Mouse (Mus musculus) intestine, embryonic 14.5 days (tissue): ENCODE results near the gene Gbx2. TPM values are rescaled to one million over a fixed set of nuclear protein-coding genes. Genes with fewer than 3 reads are reported as not detected.

Experiments
- ATAC-seq: fragments of 200-750 bp; cut with Nextera tagmentation; replicated peaks from 2 replicates; pipeline ENCODE4 v1.8.0; 2017; ENCODE audit warnings: low read depth, moderate number of reproducible peaks, moderate TSS enrichment, moderate library complexity; ENCODE audit not compliant: low FRiP score, low TSS enrichment
- DNase-seq: peaks from one replicate; pipeline ENCODE4 v3.0.0-alpha.2; 2018; ENCODE audit warnings: low spot score
- H3K27ac ChIP-seq: fragments of 300-500 bp; sonication (generic); 2 replicates; pipeline ENCODE4 v1.5.1; 2014; ENCODE audit warnings: low read depth, mild to moderate bottlenecking, control low read depth
- H3K27me3 ChIP-seq: fragments of 300-500 bp; sonication (generic); replicated peaks from 2 replicates; pipeline ENCODE4 v1.6.1; 2014; ENCODE audit warnings: low read length, control low read depth; ENCODE audit not compliant: control insufficient read depth, insufficient read depth
- H3K36me3 ChIP-seq: fragments of 300-500 bp; sonication (generic); 2 replicates; pipeline ENCODE4 v1.6.1; 2014; ENCODE audit warnings: low read length, control low read depth; ENCODE audit not compliant: control insufficient read depth, insufficient read depth
- H3K4me1 ChIP-seq: fragments of 300-500 bp; sonication (generic); replicated peaks from 2 replicates; pipeline ENCODE4 v1.6.1; 2014; ENCODE audit warnings: low read length, control low read depth, mixed read lengths; ENCODE audit not compliant: control insufficient read depth, insufficient read depth
- H3K4me2 ChIP-seq: fragments of 300-500 bp; sonication (generic); 2 replicates; pipeline ENCODE4 v1.6.1; 2014; ENCODE audit warnings: low read length
- H3K4me3 ChIP-seq: fragments of 300-500 bp; sonication (generic); 2 replicates; pipeline ENCODE4 v1.5.1; 2014; ENCODE audit warnings: low read depth, low read length, control low read depth, mixed read lengths
- H3K9ac ChIP-seq: fragments of 300-500 bp; sonication (generic); 2 replicates; pipeline ENCODE4 v1.6.1; 2014; ENCODE audit warnings: mild to moderate bottlenecking, low read length
- H3K9me3 ChIP-seq: fragments of 300-500 bp; sonication (generic); 2 replicates; pipeline ENCODE4 v1.6.1; 2016; ENCODE audit warnings: low read length, control low read depth; ENCODE audit not compliant: control insufficient read depth
- WGBS: fragments of 180-500 bp; shearing (Covaris S2); extraction: QIAGEN DNeasy Blood & Tissue Kit; methylation state at CpG from one replicate; pipeline ENCODE4 v1.1.7; 2014; 5-methylcytosine and 5-hydroxymethylcytosine counted together
- polyA plus RNA-seq: library from polyadenylated mRNA; unstranded; fragments of >200 nt; fragmentation: Nextera tagmentation; extraction: Ambion mirVana; gene quantifications from 2 replicates; pipeline ENCODE4 v1.2.1, GENCODE M21; 2014

Gene Gbx2
- polyA plus RNA-seq, 1 experiment from 2014 or later: not detected

GRCm38 (mm10) chr1:89967585-89967984 lies 36.6 kb upstream of the Gbx2 start:
- Histone ChIP-seq H3K4me3 (peak overlapping the region; percentile 56; the same call in 1 of the 2 replicates), H3K4me2 (peak overlapping the region; percentile 97), H3K4me1 (no peaks in the 10 kb centered on the region), H3K36me3 (no peaks in the 10 kb centered on the region), H3K27ac (no peak overlapping the region), H3K9ac (no peak overlapping the region), H3K9me3 (no peaks in the 10 kb centered on the region), H3K27me3 (peaks cover 53% of the 10 kb centered on the region)
- 20% methylated on average over 9 of the region's 9 CpGs for WGBS
- no peak for ATAC-seq
- no peak for DNase-seq

- H3K36me3 ChIP-seq: no peaks in the 10 kb centered on the region
- peaks cover 44% of the 10 kb centered on the region for H3K27me3 ChIP-seq
- WGBS: 67% methylated on average over 12 of the region's 12 CpGs
- H3K4me3 ChIP-seq: no peak overlapping the region
- H3K9me3 ChIP-seq: no peaks in the 10 kb centered on the region
- ATAC-seq: no peak
- no peak overlapping the region for H3K4me2 ChIP-seq
- no peaks in the 10 kb centered on the region for H3K4me1 ChIP-seq
- H3K9ac ChIP-seq: no peak overlapping the region
- H3K27ac ChIP-seq: no peak overlapping the region
- no peak for DNase-seq
Observed at GRCm38 (mm10) chr1:89964426-89964825, 33.4 kb upstream of the Gbx2 start.

- no peak for ATAC-seq
- H3K4me2 ChIP-seq: no peak overlapping the region
Observed at GRCm38 (mm10) chr1:89963296-89963695, 32.3 kb upstream of the Gbx2 start.

GRCm38 (mm10) chr1:89962092-89962491 lies 31.1 kb upstream of the Gbx2 start:
- no peak overlapping the region for H3K4me2 ChIP-seq
- H3K9ac ChIP-seq: no peak overlapping the region
- no peaks in the 10 kb centered on the region for H3K9me3 ChIP-seq
- no peaks in the 10 kb centered on the region for H3K4me1 ChIP-seq
- 28% methylated on average over 13 of the region's 13 CpGs for WGBS
- ATAC-seq: no peak
- H3K4me3 ChIP-seq: no peak overlapping the region
- DNase-seq: no peak
- no peaks in the 10 kb centered on the region for H3K36me3 ChIP-seq
- H3K27ac ChIP-seq: no peak overlapping the region
- H3K27me3 ChIP-seq: peaks cover 20% of the 10 kb centered on the region

More at GRCm38 (mm10) chr1:89963296-89963695, 32.3 kb upstream of the Gbx2 start:
- H3K27ac ChIP-seq: no peak overlapping the region
- DNase-seq: no peak
- WGBS: 81% methylated on average over 2 of the region's 2 CpGs
- no peak overlapping the region for H3K4me3 ChIP-seq
- H3K4me1 ChIP-seq: no peaks in the 10 kb centered on the region
- peaks cover 32% of the 10 kb centered on the region for H3K27me3 ChIP-seq
- H3K9me3 ChIP-seq: no peaks in the 10 kb centered on the region
- no peak overlapping the region for H3K9ac ChIP-seq
- no peaks in the 10 kb centered on the region for H3K36me3 ChIP-seq

GRCm38 (mm10) chr1:89959393-89959792 lies 28.4 kb upstream of the Gbx2 start:
- H3K4me3 ChIP-seq: no peak overlapping the region

GRCm38 (mm10) chr1:89943202-89943601 lies 12.2 kb upstream of the Gbx2 start:
- peaks cover 3% of the 10 kb centered on the region; the same call in 1 of the 2 replicates for H3K4me1 ChIP-seq
- ATAC-seq (no peak), DNase-seq (peak; percentile 93)
- H3K4me3 ChIP-seq: no peak overlapping the region
- no peaks in the 10 kb centered on the region for H3K9me3 ChIP-seq
- no peak overlapping the region for H3K4me2 ChIP-seq
- H3K27me3 ChIP-seq: peaks cover 69% of the 10 kb centered on the region
- H3K27ac ChIP-seq: no peak overlapping the region
- 4% methylated on average over 16 of the region's 16 CpGs for WGBS
- no peaks in the 10 kb centered on the region for H3K36me3 ChIP-seq
- no peak overlapping the region for H3K9ac ChIP-seq

More at GRCm38 (mm10) chr1:89959393-89959792, 28.4 kb upstream of the Gbx2 start:
- no peak for DNase-seq
- Histone ChIP-seq H3K4me2 (no peak overlapping the region), H3K27ac (no peak overlapping the region), H3K4me1 (no peaks in the 10 kb centered on the region), H3K36me3 (no peaks in the 10 kb centered on the region), H3K27me3 (0 out of 2 replicates have a peak, but pooled peaks cover 12% of the 10 kb centered on the region), H3K9me3 (no peaks in the 10 kb centered on the region), H3K9ac (no peak overlapping the region)
- WGBS: 69% methylated on average over 4 of the region's 4 CpGs
- ATAC-seq: no peak

GRCm38 (mm10) chr1:89942395-89942976 lies 11.5 kb upstream of the Gbx2 start:
- H3K9me3 ChIP-seq: no peaks in the 10 kb centered on the region
- no peak for DNase-seq
- 4% methylated on average over 15 of the region's 15 CpGs for WGBS
- peak overlapping the region; percentile 36 for H3K4me2 ChIP-seq
- no peak overlapping the region for H3K9ac ChIP-seq
- peak overlapping the region; percentile 25 for H3K4me3 ChIP-seq
- no peak for ATAC-seq
- peaks cover 76% of the 10 kb centered on the region for H3K27me3 ChIP-seq
- H3K27ac ChIP-seq: no peak overlapping the region
- H3K36me3 ChIP-seq: no peaks in the 10 kb centered on the region
- peaks cover 3% of the 10 kb centered on the region; the same call in 1 of the 2 replicates for H3K4me1 ChIP-seq

- peak overlapping the region; percentile 25 for H3K4me3 ChIP-seq
- ATAC-seq: no peak
- 2% methylated on average over 40 of the region's 40 CpGs for WGBS
- H3K4me1 ChIP-seq: peaks cover 3% of the 10 kb centered on the region; the same call in 1 of the 2 replicates
- H3K4me2 ChIP-seq: peak overlapping the region; percentile 36
- no peak for DNase-seq
- no peaks in the 10 kb centered on the region for H3K36me3 ChIP-seq
- peaks cover 83% of the 10 kb centered on the region for H3K27me3 ChIP-seq
- H3K27ac ChIP-seq: no peak overlapping the region
- H3K9ac ChIP-seq: no peak overlapping the region
- no peaks in the 10 kb centered on the region for H3K9me3 ChIP-seq
Observed at GRCm38 (mm10) chr1:89941701-89942381, 10.9 kb upstream of the Gbx2 start.
